Mouse (Mus musculus) olfactory bulb, adult 2 months (tissue): Measurements from ENCODE around the gene Tac1. TPM values are rescaled to one million over a fixed set of nuclear protein-coding genes. Genes with fewer than 3 reads are reported as not detected.
"Not testable (repeated sequence)": the region's sequence is repeated elsewhere in the genome, so short reads cannot be mapped to it uniquely, and the experiment has no call there.

ENCODE experiments used
- H3K27ac ChIP-seq: fragments of 200-500 bp; 2 replicates; pipeline ENCODE4 v1.5.1; 2012; ENCODE audit warnings: low read depth, low read length; ENCODE audit not compliant: insufficient read depth
- H3K4me1 ChIP-seq: fragments of 200-500 bp; 2 replicates; pipeline ENCODE4 v1.6.1; 2012; ENCODE audit warnings: low read length; ENCODE audit not compliant: control insufficient read depth, insufficient read depth
- H3K4me3 ChIP-seq: fragments of 200-500 bp; 2 replicates; pipeline ENCODE4 v1.5.1; 2012; ENCODE audit warnings: mild to moderate bottlenecking, low read depth, low read length, moderate library complexity; ENCODE audit not compliant: insufficient read depth
- CTCF ChIP-seq: fragments of 200-500 bp; IDR thresholded peaks from 2 replicates; pipeline ENCODE4 v1.5.1; 2012; ENCODE audit warnings: low read depth, mild to moderate bottlenecking, low read length, moderate library complexity; ENCODE audit not compliant: insufficient read depth
- POLR2A ChIP-seq: fragments of 200-500 bp; IDR thresholded peaks from 2 replicates; pipeline ENCODE4 v1.6.1; 2012; ENCODE audit warnings: mild to moderate bottlenecking, low read depth, low read length, moderate library complexity; ENCODE audit not compliant: insufficient read depth
- WGBS: fragments of 180-500 bp; shearing (Covaris S2); methylation state at CpG from one replicate; pipeline ENCODE4 v1.1.7; 2018; 5-methylcytosine and 5-hydroxymethylcytosine counted together
- polyA plus RNA-seq: library from polyadenylated mRNA; stranded (reverse); fragments of >200 nt; gene quantifications from 2 replicates; pipeline ENCODE4 v1.2.4, GENCODE M21; 2012; ENCODE audit warnings: low replicate concordance; ENCODE audit not compliant: missing spikeins, insufficient read depth, insufficient read length

The Tac1 gene
- not detected in 2 replicates for polyA plus RNA-seq

DNA sequence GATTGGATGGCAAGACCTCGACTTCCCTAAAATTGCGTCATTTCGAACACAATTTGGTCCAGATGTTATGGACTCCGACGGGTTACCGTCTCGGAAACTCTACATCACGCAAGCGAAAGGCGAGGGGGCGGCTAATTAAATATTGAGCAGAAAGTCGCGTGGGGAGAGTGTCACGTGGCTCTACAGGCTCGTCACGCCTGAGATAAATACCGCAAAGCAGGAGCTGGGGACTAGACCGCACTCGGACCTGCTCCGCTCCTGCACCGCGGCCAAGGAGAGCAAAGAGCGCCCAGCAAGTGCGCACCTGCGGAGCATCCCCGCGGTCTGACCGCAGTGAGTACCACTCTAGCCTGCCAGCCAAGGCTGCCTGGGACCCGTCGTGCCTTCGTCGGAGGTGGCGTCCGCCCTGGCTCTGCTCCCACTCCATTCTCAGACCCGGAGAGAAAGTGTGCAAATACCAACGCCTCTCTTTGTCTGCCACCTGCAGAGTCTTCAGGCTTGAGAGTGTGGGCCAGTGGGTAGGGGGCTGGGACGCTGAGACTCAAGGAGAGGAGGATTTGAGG lies at the start of gene Tac1:
Gene Tac1, plus strand, starts transcription at position 51 of the 563 bp plus-strand sequence.
- Histone ChIP-seq H3K27ac (no peak within 1 kb of the TSS), H3K4me3 (peak within 1 kb of the TSS; percentile 27), H3K4me1 (peaks cover 17% of the 10 kb centered on the region)
- TF ChIP-seq POLR2A = no peak
- no peak for TF ChIP-seq CTCF
- WGBS = 2% methylated on average over 37 of the region's 37 CpGs

- H3K27ac ChIP-seq, H3K4me1 ChIP-seq, H3K4me3 ChIP-seq: not testable (repeated sequence)
- 75% methylated on average over 2 of the region's 2 CpGs for WGBS
These were observed 11.2 kb upstream of the Tac1 start for GRCm38 (mm10) chr6:7543511-7543910.

DNA sequence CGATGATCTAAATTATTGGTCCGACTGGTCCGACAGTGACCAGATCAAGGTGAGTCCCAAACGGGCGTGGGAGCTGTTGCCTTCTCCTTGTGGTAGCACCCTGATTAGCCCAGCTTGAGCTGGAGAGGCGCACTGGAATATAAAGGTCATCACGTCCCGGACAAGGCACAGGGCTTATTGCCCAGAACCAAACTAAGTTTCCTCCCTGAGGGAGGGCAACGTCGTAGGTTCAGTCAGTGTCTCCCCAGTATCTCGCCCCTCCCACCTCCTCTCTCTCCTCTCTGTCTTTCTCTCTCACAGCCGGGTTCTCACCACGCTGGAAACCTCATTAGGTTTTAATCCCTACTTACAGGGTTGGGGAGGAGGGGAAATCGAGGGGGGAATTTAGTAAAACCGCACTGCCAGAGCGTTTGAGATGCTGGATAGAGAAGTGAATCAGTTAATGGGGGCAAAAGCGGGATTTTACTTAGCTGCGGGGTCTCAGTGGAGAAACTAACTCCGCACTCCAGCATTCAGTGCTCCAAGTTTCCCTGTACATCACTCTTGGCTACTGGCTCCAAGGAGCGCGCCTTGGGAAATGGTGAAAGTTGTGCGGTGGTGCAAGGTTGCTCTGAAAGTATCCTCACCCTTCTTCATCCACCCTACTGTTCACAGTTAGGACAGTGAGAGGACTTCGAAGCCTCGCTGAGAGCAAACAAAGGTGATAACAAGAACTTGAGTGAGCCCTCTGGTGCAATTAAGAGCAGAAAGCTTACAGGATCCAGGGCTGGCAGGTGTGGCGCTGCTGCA lies 1.2 kb downstream of the Tac1 start:
- TF ChIP-seq CTCF (no peak), POLR2A (no peak)
- peaks cover 17% of the 10 kb centered on the region for H3K4me1 ChIP-seq

DNA sequence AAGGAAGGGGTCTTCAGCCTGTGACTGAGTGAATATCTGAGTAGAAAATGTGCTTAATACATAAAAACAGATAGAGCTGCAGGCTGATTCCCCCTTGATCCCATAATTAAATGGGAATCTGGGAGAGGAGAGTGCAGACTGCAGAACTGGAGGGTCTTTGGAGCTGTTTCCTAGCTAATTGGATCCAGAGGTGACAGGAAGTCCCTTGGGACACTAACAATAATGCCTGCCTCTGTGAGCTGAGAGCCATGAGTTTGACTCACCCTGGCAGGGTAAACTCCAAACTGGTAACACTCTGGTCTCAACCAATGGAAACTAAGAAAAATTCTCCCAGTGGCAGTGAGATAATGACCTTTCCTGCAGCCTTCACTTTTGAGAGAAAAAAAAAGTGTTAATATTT lies 3.5 kb downstream of the Tac1 start:
- TF ChIP-seq CTCF (no peak), POLR2A (no peak)
- no peak overlapping the region for H3K27ac ChIP-seq

More for the DNA sequence above, 1.2 kb downstream of the Tac1 start:
- Histone ChIP-seq H3K27ac (no peak overlapping the region), H3K4me3 (peak overlapping the region; percentile 24)
- 1% methylated on average over 25 of the region's 25 CpGs for WGBS

DNA sequence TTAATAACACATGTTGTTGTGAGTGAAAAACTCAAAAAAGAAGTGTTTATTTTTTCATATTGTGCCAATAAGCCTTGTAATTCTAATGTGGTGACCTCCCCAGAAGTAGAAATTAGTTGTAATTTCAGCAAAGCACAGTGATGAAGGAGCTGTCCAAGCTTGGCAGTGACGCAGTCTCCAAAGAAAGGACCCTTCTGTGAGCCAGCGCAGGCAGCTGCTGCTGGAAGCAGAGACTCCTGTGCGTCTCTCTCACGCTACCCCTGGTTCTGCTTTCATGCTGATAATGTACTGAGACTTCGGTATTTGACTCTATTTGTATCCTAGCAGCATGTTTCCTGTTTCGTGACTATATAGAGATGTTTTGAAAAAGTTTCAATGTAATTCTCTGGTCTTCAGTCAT lies 7.8 kb downstream of the Tac1 start:
- TF ChIP-seq POLR2A (no peak), CTCF (no peak)
- Histone ChIP-seq H3K27ac (no peak overlapping the region), H3K4me3 (no peak overlapping the region), H3K4me1 (no peaks in the 10 kb centered on the region)
- 26% methylated on average over 6 of the region's 6 CpGs for WGBS

More for the DNA sequence above, 3.5 kb downstream of the Tac1 start:
- no peak overlapping the region for H3K4me3 ChIP-seq
- H3K4me1 ChIP-seq = peaks cover 17% of the 10 kb centered on the region

GRCm38 (mm10) chr6:7564537-7564936 lies 9.9 kb downstream of the Tac1 start:
- H3K27ac ChIP-seq = no peak overlapping the region
- TF ChIP-seq POLR2A (no peak), CTCF (no peak)
- no peak overlapping the region for H3K4me3 ChIP-seq
- H3K4me1 ChIP-seq = no peaks in the 10 kb centered on the region
- WGBS = 95% methylated on average over 3 of the region's 3 CpGs

DNA sequence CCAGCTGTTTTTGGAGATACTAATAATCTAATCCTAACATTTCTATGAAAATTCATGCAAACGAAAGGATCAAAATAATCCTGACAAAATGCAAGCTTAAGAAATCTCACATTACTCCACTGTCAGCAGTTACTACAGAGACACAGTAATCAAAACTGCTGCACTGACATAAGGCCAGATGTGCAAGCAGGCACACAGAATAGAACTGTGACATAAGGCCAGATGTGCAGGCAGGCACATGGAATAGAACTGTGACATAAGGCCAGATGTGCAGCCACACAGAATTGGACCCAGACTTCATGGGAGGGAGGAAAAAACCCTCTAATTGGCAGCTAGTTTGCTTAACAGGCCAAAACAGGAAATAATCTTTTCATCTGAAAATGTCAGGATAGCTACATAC lies 16.5 kb downstream of the Tac1 start:
- 77% methylated on average over 1 of the region's 1 CpGs for WGBS
- no peak for TF ChIP-seq CTCF
- TF ChIP-seq POLR2A = no peak
- no peak overlapping the region for H3K4me3 ChIP-seq
- H3K27ac ChIP-seq = no peak overlapping the region
- H3K4me1 ChIP-seq = no peaks in the 10 kb centered on the region

GRCm38 (mm10) chr6:7578031-7578430 lies 23.4 kb downstream of the Tac1 start:
- H3K27ac ChIP-seq = no peak overlapping the region
- TF ChIP-seq POLR2A (no peak), CTCF (no peak)
- 82% methylated on average over 1 of the region's 1 CpGs for WGBS
- H3K4me1 ChIP-seq = no peaks in the 10 kb centered on the region
- H3K4me3 ChIP-seq = no peak overlapping the region

DNA sequence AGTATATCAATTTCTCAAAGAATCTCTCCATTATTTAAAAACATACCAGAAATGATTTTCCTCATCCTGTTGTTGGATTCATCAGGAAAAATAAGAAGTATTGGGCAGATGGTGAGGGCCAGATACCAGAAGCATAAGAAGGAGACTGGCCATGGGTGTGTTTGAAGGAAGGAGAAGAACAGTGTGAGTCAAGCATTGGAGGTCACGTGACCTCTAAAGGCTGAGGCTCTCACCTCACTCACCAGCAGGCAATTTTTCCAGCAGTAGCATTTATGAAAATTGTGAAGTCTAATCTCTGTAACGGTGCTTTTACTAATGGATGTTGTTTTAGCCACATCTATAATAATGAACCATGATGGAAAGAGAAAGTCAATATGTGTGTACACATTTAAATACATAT lies 39.8 kb downstream of the Tac1 start:
- no peak for TF ChIP-seq CTCF
- TF ChIP-seq POLR2A = no peak
- H3K4me3 ChIP-seq = no peak overlapping the region
- no peaks in the 10 kb centered on the region for H3K4me1 ChIP-seq
- no peak overlapping the region for H3K27ac ChIP-seq
- WGBS = 96% methylated on average over 2 of the region's 2 CpGs

DNA sequence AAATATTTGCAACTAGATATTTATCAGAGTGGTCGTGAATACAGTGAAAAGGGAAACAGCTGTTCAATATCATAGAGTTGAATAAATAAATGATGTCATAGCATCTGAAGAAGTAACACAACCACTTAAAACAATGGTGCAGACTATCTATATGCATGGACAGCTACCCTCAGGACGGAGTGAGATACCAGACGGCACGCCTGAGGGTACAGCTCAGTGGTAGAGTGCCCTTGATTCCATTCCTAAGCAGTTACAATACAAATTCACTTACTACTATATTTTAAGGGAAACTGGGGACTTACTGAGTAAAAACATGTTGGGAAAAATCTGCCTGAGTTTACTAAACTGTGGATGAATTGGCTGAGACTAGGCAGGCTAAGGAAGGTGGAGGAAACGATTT lies 43.7 kb downstream of the Tac1 start:
- no peak overlapping the region for H3K27ac ChIP-seq
- no peaks in the 10 kb centered on the region for H3K4me1 ChIP-seq
- TF ChIP-seq POLR2A (no peak), CTCF (no peak)
- H3K4me3 ChIP-seq = no peak overlapping the region
- 92% methylated on average over 5 of the region's 5 CpGs for WGBS
